Mouse (Mus musculus) urinary bladder, adult 2 months (tissue): Measurements from ENCODE around the gene Paqr4. TPM values are rescaled to one million over a fixed set of nuclear protein-coding genes. Genes with fewer than 3 reads are reported as not detected.

ENCODE experiments used
- DNase-seq: peaks from one replicate; pipeline ENCODE4 v3.0.0; 2022; ENCODE audit warnings: low spot score
- polyA plus RNA-seq: library from polyadenylated mRNA; depleted of rRNA; stranded (reverse); fragments of >200 nt; gene quantifications from 2 replicates; pipeline ENCODE4 v1.2.3, GENCODE M21; 2012

Gene Paqr4
- polyA plus RNA-seq, 1 experiment, result 13.0 TPM

DNA sequence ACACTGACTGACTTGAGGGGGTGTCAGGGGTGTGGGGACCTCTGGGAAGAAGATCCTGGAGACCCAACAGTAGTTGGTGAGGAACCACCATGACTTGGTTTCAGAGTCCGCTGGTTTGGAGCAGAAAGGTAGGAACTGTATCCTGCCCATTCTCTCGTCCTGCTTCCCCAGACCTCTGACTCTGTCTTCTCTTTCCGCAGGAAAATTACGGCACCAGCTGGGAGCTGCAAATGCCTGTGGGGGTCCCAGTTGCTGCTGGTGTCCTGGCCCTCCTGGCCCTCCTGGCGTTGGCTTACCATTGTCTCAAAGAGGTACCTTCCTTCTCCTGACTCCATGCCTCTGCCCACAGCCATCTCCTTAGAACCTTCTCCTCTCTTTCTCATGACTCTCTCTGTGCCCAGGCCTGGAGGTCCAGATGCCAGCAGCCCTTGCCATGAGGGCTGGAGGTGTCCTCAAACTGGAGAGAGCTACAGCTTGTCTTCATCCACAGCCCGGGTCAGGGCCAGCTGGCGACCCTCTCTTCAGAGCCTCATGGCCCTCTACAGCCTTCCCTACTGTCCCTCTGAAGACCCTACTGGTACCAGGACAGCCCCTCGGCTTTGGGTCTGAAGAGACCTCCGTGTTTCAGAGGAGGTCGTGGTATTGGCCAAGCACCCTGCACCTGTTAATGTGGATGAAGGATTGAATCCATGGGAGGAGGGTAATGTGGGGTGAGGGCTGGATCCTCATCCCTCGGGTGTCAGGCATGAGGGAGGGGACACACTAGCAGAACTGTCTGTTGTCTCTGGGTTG is 8.9 kb upstream of the Paqr4 start:
- DNase-seq, result no peak

DNA sequence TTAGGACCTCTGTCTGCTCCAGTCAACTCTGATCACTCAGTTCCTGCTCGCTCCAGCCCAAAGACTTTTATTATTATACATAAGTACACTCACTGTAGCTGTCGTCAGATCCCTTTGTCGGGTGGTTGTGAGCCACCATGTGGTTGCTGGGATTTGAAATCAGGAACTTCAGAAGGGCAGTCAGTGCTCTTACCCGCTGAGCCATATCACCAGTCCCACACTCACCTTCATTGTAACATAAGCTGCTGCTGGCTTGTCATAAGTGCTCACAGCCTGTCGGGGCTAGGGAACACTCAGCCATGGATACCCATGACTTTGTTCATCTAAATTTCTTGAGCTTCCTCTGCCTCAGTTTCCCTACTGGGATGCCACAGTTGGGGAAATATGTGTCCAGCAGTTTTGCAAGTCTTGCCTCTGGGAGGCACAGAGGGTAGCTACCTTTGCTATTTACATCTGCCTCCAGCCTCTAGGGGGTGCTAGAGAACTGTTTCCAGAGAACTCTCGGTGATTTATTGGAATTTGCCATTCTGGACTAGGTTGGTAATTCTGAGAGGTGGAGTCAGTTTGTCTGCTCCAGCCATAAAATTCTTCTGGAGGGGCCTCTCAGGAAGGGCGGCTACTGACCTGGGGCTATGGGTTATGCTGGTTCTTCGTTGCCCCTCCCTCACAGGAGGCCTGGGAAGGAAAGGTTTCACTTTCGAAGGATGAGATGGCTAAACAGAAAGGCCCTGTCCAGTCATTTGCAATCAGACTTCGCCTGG is 8.1 kb upstream of the Paqr4 start:
- no peak for DNase-seq

DNA sequence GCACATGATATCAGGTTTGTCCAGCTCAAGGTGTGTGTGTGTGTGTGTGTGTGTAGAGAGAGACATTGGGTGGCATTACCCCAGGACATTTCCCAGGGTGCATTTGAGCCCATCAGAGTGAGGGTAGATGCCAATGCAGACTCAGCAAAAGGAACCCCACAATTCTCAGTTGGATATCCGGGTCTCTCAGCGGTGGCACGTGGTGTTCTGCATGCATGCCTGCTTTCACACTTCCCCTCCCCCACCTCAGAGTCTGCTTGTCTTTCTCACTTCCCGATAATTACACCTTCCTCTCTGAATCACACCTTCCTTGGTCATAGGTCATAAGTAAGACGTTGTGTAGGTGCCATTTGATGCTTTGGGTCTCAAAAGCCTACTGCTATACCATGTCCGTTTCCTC is 7.4 kb upstream of the Paqr4 start:
- no peak for DNase-seq

DNA sequence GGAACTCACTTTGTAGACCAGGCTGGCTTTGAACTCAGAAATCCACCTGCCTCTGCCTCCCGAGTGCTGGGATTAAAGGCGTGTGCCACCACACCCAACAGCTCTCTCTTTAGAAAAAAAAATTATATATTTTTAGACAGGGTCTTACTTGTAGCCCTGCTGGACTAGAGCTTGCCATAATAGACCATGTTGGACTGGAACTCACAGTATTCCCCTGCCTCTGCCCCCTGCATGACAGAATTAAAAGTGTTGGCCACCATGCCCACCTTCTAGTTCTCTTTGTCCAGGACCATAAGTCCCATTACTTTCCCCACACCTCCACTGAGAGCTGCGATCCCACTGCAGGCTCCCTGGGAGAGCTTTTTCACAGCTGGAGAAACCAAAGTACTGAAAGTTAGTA is 6.8 kb upstream of the Paqr4 start:
- no peak for DNase-seq

DNA sequence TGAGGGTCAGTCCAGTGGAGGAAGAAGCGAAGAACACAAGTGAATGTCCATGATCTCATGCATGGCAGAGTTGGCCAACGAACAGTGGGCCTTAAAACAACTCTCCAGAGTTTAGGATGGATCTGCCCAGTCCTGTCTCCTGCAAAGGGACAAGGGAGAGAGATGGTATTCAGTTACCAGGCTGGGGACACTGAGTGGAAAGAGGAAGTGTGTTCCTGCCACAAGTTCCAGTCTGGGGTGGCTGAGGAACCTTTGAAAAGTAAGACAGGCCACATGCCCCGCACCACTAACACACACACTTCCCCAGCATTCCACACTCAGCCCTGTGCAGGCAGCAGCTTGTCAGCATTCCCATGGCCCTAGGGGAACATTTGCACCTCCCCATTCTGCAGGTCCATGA is 6.1 kb upstream of the Paqr4 start:
- DNase-seq, result peak; percentile 19

DNA sequence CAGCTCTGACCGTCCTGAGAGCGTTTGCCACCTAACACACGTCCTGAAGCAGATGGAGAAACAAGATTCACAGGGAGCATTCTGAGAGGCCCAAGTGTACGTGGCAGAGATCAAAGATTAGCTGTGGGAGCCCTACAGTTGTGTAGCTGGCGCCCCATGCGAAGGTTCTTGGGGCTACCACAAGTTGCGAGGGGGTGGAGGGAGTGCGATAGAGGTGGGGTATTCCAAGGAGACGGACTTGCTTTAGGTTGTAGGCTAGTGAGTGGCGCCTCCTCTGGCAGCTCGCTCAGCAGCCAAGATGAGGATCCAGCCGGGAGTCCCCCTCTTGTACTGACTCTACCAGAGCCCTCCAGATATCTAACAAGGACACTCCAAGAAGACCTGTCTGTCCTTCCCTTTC is 5.6 kb upstream of the Paqr4 start:
- DNase-seq, result no peak

DNA sequence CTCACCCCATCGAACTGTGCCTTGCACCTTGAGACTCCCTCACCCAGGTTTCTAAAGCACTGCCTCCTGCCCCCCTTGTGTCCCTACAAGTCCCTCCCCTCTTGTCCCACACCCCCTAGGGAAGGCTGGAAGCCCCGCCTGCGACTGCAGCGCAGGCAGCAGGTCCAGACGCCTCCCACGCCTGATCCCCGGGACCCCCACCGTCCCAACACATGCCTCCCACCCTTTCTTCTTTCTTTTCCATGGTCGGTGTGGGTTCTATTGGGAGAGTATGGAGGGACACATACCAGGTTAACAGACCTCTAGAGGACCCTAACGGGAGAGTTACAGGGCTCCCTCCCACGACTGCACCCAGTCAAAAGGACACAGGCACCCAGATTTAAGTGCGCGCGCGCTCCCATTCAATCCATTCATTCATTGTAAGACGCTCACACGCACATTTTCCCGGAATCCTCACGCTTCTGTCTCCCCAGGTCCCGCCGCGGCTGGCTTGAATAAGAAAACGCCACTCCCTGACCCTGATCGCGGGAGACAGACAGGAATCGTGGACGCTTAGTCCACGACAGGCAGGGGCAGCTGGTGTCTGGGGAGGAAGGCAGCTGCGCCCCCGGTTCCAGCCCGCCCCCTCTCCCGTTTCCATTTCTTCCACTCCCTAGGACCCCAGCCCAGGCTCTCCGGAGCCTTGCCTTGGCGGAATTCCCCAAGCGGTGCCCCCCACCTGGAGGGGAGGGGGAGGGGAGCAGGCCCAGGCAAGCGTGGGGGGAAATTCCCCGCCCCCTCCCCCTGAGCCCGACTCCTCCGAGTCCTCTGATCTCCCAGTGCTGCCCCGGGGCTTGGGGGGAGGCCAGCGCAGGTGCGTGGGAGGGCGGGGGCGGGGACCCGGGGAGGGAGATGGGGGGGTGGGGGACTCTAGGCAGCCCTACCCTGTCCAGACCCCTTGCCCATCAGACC is 4.9 kb upstream of the Paqr4 start, which contains the start of gene Kremen2:
Gene Kremen2, minus strand, starts transcription at position 533 of the 951 bp plus-strand sequence.
- DNase-seq, result no peak

DNA sequence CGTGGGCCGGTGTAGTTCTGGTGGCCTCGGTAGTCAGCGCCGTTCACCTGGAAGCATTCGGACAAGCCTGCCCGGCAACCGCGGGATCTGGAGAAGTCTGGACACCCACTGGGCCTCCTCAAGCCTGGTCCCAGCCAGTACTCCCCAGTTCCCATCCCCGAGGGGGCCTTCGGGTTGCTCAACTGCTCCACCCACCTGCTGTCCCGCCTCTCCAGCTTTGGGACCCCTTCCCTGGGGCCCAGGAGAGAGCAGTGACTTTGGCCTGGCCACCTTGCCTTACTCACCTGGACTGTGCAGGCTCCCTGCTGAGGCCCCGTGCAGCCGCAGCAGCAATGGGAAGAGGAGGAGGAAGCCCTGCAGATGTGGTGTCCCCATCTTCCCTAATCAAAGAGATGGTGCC is 4.0 kb upstream of the Paqr4 start:
- no peak for DNase-seq

DNA sequence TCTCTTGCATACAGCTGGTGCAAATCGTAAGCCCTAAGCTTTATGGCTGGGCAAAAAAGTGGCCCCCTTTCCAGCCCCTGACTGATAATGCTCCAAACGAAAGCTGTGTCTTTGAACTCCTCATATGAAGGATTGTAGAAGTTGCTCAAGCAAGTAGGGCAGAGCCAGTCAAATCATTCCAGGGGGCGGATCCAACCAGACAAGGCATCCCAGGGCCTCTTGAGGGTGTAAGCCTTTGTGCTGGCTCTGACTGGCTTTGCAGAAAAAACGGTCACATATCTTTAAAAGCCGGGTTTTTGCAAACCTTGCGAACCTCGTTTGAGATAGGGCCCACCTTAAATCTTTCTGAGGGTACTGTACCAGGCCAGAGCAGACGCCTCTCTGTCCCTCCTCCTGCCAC is 3.4 kb upstream of the Paqr4 start:
- DNase-seq, result no peak

DNA sequence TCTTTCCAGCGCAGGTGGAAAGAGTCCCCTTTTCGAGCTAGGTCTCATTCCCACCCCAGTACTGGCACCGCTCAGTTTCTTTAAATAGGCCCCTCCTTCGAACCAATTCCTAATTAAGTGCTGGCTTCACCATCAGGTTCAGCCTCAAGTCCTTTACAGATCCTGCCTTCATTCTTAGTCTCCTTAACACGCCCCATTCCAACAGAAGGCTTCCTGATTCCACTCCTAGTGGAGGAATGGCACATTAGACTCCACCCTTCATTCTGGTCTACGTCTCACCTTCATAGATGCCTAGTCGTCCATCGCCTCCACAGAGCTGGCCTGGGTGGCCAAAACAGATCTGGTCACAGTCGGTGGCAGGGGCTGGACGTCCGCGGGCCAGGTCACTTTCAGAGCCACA is 2.3 kb upstream of the Paqr4 start:
- no peak for DNase-seq

DNA sequence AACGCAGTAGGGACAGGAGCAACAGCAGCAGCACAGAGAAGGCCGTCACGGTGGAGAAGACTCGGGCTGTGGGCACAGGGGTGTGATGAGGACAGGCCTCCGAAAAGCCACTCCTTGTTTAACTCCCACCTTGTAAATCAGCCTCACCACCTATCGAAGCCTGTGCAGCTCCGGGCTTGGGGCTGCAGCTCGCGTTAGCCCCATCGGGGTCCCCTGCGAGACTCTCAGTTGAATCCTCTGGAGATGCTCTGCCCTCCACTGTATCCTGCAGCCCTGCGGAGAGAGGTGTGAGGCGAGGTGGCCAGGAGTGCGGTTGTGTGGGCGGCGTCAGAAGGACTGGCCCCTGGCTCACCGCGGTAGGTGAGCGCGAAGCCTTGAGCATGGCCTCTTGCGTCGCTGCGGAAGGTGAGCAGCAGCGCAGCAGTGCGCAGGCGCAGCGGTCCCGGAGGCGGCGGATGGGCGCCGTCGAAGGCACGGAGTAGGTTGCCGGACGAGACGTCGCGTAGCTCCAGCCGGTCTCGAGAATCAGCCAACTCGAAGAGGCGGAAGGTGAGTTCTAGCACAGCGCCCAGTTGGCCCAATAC is 1.6 kb upstream of the Paqr4 start:
- DNase-seq, result no peak

DNA sequence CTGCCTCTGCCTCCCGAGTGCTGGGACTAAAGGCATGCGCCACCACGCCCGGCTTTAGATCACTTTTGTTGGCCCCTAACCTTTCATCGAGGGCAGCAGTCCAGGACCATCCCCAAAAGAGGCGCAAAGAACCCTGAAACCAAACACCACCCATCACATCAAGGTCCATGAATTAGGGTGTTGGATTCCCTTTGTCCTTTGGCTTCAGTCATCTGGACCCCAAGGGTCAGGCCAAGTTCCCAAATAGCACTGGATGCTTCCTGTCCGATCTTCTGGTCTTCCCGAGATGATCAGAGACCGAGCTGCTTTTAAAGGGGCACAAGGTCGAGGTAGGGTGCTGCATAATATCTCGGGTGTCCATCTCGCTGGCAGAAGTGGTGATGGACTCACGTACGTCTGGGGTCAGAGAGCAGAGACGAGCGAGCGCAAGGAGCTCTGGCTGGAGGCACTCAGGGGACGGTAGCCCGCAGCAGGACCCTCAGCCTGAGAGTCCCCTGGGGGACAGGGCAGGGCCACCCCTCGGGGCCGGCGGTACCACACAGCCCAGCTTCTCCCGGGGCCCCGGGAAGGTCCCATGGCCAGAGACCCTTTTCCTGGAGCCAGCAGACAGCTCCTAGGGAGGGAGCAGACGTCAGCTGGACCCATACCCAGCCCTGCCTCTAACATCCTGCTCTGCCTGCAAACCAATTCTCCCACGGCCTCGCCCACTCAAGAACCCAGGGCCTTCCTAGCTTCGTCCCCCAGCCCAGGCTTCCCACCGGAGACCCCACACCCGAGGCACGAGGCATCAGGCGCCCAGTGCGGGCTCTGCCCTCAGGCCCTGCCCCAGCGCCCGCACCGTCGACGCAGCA is 917 bp upstream of the Paqr4 start:
- DNase-seq, result no peak

DNA sequence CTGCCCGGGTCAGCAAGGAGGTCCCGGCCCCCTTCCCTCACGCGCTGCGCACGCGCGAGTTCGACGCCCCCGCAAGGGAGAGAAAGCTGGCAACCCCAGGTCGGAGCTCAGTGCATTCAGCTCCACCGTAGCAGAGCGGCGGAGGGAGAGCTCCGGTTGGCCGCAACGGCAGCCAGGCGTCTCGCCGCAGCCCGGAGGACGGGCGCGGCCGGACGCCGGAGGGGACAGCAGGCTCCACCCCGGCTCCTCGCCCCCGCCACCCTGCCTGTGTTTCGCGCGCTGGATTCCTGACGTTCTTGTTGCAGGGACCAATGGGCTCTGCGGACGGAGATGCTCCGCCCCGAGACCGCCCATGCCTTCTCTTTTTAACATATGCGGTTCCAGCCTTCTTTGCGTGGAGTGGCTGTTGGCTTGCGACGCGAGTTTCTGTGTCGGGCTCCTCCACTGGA is 507 bp downstream of the Paqr4 start:
- peak; percentile 71 for DNase-seq

DNA sequence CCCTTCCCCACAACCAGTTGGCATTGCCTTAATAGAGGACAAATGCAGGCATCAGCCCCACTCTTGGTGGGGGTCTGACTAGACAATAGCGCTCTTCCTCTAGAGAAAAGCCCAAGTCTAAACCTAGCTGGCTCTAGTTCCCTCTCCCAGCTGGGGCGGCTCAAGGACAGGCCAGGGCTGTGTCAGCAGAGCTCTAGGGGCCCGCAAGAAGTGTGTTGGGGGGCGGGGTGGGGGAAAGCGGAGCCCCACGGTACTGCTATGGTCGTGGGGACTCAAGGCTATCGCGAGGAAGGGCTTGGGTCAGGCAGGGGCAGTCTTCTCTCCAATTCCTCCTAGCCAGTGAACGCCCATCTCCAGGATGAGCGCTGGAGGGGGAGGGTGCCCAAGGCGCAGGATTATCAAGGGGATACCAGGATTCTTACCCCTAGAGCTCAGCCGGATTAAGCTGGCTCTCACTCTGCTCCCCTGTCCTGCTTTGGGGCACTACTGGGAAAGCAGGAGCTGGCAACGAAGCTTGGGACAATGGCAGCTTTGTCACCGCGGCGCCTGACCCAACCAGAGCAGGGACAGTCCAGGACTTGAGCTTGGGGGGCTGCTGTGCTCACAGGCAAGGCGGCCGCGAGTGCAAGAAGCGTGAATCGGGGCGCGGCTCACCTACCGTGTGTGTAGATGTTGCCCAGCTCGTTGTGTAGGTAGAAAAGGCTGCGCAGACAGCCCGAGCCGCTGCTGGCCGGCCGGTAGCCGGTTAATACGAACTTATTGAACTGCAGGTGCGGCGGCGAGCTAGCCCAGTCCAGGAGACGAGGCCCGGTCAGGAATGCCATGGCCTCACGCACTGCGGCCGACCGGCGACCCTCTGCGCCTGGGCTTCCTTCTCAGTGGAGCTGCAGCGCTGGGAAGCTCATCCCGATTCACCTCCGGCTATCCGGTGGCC is 1.2 kb downstream of the Paqr4 start:
- no peak for DNase-seq

DNA sequence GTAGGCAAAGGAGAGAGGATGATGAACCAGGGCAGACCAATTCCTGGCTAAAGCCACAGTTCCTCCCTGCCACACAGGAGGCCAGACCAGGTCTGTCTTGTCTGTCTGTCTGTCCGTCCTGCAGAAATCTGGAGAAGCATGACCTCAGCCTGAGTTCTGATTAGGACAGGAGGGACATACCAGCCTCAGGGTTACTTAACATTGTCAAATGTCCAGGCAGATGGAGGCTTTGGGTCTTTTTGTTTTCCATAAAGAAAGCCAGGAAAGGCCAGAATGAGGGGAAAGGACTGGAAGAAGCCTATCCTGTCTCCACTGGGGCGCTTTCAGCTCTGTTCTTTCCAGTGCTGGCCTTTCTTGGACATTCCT is 1.8 kb downstream of the Paqr4 start:
- DNase-seq, result no peak

DNA sequence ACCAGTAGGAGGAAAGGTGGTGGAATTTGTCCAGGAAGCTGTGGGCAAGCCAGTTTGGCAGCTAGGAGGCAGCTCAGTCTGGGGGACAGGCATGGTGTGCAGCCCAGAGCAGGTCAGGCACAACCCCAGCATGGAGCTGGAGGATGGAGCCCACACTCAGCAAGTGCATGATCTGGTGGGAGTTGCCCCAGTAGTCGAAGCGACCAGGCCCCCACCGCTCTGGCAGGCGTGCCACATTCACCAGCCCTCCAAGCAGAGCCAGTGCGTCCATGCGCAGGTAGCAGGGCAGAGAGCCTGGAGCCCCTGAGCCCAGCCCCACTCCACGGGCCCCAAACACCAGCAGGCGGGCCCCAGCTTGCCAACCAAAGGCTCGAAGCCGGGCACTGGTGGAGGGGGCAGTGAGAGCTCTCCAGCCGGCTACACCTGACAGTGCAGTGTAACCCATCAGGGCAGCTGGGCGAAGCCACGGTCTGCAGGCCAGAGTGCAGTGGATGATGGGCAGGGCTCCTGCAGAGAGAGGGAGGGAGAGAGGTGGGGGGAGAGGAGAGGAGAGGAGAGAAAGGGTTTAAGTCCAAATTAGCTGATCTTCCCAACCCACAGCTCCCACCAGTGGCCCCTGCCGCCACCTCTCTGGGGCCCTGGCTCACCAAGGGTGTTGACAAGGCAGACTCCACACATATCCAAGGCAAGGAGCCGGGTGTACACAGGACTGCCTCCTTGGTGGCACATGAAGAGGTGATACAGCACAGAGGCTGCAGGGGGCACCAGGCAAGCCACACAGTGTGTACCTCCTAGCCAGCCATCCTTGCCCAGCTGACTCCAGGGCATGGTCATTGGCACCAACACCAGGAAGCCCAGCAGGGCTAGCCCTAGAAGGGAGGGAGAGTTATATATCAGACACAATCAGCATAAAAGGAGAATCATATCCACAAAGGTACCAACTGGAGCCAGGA is 2.9 kb downstream of the Paqr4 start:
- DNase-seq, result no peak

DNA sequence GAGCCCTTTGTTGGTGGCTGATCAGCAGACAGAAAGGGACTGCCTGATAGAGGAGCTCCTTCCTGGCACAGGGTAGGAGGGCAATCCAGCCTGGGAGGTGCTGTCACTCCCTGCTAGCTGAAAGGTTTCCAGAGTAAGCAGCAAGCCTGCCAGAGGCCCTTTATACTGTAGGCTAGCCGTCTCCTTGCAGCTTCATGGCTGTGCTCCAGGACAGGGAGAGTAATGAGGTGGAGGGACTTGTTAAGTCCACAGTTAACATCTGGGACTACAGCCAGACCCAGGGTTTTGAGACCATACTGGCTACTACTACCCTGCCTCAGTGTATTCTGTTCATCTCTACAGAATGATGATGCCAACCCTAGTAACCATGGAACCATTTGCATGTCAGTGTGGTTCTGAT is 6.3 kb downstream of the Paqr4 start:
- no peak for DNase-seq

DNA sequence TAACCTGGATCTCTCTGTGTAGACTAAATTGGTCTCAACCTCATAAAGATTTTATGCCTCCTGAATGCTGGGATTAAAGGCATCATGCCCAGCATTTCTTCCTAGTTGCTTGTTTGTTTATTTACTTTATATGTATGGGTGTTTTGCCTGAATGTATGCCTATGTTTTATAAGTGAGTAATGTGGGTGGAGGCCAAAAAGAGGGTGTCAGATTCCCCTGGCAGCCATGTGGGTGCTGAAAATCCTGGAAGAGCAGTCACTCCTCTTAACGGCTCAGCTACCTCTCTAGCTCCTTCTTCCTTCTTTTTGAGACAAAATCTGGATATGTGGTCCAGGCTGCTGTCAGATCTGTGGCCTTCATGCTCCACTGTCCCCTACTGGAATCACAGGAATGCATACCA is 10.2 kb downstream of the Paqr4 start:
- DNase-seq, result no peak

DNA sequence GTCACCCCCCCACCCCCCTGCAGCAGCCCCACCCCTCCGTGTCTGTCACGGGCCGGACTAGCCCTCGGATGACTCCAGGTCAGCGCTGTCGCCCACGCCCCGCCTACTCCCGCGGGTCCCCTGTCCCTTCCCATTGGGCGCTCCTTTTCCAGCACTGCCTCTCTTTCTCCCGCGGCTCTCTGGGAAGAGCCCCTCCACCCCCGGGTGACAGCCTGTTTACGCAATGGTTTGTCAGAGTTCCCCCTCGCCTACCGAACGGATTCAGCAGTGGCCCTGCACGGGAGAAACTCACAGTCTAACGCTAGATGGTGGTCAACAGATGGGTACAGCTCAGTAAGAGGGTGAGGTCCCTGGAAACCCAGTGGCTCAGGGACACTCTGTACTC is 13.9 kb downstream of the Paqr4 start:
- DNase-seq, result no peak
